Mouse (Mus musculus) liver, postnatal 0 days (tissue): ENCODE measurements around the gene Faim2.

Experiments
- CTCF ChIP-seq: sonication (generic); IDR thresholded peaks from 2 replicates; pipeline ENCODE4 v1.5.1; 2016; ENCODE audit warnings: antibody characterized with exemption, low read depth
- EP300 ChIP-seq: IDR thresholded peaks from 2 replicates; pipeline ENCODE4 v1.6.1; 2016; ENCODE audit warnings: antibody characterized with exemption, low read depth, mild to moderate bottlenecking

DNA sequence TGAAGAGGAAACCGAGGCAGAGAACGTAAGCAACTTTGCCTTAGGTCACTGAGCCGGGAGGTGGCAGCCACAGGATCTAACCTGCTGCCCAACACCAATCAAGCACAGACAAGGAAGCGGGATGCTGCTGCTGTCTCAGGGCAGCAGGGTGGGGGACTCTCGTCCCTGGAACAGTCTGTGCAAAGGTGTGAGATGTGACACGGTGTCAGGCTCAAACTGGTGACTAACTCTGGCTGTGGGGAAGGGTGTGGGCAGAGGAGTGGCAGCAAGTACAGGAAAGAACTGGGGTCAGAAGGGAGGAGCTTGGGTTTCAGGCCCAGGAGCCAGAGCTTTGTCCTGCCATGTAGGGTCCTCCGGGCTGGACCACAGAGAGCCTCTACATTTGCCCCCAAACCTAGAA, 16.1 kb upstream of the Faim2 start:
- TF ChIP-seq EP300: no peak
- no peak for TF ChIP-seq CTCF
